Mouse (Mus musculus): ENCODE results near the gene Tgif2. TPM values are rescaled to one million over a fixed set of nuclear protein-coding genes. Genes with fewer than 3 reads are reported as not detected.
"Not testable (repeated sequence)": the region's sequence is repeated elsewhere in the genome, so short reads cannot be mapped to it uniquely, and the experiment has no call there.

Gene Tgif2
- polyA plus RNA-seq, 2 experiments from 2014 or later, result 5.2 to 8.5 TPM

GRCm38 (mm10) chr2:156844715-156845114, 4.9 kb downstream of the Tgif2 start:
- no peak for ATAC-seq

- no peak for ATAC-seq
Measured at GRCm38 (mm10) chr2:156847653-156848052, 7.8 kb downstream of the Tgif2 start.

DNA sequence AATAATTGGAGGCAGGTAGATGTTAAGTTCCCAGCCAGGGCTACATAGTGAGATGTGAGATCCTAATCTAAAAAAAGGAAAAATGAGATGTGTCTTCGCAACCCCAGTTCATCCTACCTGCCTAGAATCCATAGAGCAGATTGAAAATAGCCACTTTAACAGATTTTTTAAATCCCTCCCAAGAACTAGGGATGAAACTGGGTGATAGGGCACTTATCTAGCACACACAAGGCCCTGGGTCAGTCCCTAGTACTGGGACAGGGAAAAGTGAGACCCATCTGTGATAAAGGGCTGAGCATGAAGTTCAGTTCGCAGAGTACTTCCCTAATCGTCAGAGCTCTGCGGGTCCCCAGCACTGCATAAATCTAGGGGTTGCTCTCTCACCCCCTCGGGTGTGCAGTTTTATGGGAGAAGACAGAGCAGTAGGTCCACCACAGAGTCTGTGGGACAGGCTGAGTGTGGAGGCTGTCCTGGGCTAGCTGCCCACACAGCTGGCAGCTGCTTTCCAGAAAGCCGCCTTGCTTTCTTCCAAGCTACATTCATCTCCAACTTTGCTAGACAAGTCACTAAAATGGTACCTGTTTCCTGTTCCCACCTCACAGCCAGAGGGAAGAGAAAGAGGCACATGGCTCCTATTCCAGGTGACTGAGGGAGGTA, 8.8 kb downstream of the Tgif2 start:
- no peak for ATAC-seq

GRCm38 (mm10) chr2:156850505-156850904, 10.7 kb downstream of the Tgif2 start:
- no peak for ATAC-seq

- not testable (repeated sequence) for ATAC-seq
Measured at GRCm38 (mm10) chr2:156853584-156853983, 13.8 kb downstream of the Tgif2 start.

DNA sequence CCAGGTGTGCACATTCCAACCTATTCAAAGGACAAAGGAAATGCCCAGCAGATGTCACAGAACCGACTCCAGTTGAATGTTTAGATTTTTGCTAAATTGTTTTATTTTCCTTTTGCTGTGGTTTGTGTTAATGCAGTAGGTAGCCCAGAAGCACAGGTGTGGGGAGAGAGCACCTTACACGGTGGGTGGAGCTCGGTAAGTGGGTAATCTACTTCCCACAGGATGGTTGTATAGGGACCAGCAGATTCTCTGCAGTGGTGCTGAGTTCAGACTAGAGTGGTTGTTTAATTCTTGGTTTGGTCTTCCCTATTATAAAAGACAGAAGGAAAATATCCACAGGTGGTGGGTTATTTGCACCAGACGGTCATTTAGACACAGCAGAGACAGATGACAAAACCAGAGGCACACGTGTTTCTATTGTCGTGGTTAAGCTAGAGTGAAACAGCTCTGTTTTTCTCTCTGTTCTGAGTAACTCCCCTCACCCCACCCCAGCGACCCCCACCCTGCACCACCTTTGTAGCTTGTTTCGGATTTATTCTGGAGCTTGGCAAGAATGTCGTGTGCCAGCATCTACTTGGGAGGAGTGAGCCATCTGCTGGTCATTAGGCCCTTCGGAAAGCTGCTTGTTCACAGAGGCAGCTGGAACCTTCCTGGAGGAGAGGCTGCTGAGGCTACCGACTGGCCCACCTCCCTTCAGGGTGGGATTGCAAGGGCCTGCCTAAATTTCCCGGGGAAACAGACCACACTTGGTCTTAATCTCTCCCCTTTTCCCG, 14.4 kb downstream of the Tgif2 start:
- ATAC-seq, result not testable (repeated sequence)

- ATAC-seq, result no peak
Measured at GRCm38 (mm10) chr2:156856311-156856710, 16.5 kb downstream of the Tgif2 start.

DNA sequence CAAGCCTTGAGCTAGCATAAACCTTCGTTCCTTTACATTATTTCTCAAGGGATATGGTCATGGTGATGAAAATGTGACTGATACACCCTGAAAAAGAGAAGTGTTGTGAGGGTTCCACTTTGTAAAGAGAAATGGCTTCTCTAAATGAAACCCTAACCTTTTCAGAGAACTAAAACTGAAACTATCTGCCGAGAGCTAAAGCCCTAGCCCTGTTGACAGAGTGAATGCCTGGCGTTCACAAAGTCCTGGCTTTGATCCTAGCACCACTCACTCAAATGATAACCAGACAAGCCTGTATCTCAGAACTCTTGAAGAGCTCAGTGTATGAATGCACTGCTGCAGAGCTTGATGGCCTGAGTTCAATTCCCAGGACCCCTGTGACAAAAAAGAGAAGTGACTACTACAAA, 17.6 kb downstream of the Tgif2 start:
- peak; percentile 47 for ATAC-seq

DNA sequence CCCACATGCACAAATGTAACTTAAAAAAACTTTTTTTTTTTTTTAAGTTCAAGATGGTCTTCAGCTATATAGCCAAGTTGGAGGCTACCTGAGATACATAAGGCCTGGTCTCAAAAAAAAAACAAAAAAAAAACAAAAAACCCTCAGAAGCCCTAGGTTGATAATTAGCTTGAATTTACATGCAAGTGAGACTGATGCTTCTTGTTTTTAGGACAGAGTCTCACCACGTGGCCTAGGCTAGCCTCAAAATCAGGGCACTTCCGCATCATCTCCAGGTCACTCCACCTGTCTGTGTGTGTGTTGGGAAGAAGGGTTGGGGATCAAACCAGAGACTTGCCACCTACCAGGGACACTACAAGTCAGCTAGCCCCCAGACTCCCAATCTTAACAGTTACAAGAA, 18.0 kb downstream of the Tgif2 start, which contains the start of gene 4930518I15Rik:
Gene 4930518I15Rik (minus strand): TSS at position 112 of the 400 bp plus-strand sequence.
- no peak for ATAC-seq

GRCm38 (mm10) chr2:156858671-156859070, 18.9 kb downstream of the Tgif2 start:
- ATAC-seq, result no peak

DNA sequence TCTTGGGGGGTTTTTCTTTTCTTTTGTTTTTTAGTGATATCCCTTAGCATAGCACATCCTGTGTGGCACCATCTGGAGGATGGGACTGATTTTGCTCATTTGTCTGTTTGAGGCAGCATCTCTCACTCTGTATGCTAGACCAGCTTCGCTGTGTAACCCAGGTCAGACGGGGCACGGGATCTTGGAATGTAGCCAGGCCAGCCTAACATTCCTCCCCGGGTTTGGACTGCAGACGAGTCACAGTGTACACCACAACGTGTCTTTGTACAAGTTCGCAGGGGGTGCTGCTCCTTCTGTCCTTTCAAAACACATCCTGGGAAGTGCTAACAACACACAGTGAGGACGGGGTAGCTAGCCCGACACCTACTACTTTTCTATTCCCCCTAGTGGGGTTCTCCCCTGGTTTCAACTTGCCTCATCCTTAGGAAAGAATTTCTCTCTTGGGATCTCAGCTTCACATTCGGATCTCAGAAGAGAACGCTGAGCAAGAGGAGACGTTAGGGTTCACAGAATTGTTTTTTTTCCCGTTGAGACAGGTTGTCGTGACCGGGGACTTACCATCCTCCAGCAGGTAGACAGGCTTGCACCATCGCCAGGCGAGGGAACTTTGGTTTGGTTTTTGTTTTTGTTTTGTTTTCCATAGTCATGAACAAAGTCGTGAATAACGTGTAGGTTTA, 22.4 kb downstream of the Tgif2 start:
- peak; percentile 7 for ATAC-seq

DNA sequence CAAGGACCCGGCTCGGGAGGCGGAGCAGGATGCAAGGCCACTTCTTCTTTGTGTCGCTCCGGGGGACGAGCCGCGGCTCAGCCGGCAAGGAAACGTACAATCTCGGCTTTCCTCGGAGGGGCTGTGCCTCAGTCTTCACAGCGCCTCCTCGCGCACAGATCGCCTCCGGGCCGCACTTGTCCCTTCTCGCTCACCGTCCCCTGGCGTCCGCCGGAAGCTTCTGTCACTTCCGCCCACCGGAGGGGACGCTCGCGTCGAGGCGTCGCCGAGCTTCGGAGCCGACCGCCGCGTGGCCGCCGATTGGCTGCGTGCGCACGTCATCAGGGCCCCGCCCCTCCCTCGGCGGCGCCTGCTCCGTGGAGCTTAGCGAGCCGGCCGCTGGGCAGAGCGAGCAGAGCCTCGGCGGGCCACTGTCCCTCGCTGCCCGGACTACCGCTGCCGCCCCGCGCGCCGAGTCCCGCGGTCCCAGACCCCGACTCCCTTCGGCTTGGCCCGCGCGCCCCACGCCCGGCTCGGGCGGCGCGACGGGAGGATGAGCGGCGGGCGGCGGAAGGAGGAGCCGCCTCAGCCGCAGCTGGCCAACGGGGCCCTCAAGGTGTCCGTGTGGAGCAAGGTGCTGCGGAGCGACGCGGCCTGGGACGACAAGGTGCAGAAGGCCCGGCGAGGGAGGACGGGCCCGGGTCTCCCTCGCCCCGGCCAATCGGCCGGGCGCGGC, 23.1 kb downstream of the Tgif2 start, which contains the start of gene Rab5if:
Gene Rab5if (plus strand): TSS at position 357 of the 715 bp plus-strand sequence.
- ATAC-seq, result peak; percentile 79

GRCm38 (mm10) chr2:156863487-156864160, 23.8 kb downstream of the Tgif2 start:
- ATAC-seq, result peak; percentile 38

GRCm38 (mm10) chr2:156864481-156864880, 24.7 kb downstream of the Tgif2 start:
- no peak for ATAC-seq

DNA sequence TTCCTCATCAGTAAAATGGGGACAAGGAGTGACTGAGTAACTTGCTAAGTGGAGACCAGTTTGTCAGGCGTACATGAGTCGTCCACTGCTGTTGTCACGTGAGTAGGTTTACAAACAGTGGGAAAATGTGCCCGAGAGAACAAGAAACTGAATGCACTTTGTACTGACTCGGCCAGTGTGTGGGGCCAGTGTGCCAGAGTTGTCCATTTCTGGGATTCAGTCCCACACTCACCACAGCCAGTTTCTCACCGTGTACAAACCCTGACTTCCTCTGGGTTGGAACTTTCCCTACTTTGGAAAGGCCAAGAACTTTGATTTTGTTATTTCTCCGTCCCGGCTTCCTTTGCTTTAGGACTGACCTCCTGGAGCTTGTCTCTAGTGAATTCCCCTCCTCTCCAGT, 29.2 kb downstream of the Tgif2 start:
- ATAC-seq, result no peak

DNA sequence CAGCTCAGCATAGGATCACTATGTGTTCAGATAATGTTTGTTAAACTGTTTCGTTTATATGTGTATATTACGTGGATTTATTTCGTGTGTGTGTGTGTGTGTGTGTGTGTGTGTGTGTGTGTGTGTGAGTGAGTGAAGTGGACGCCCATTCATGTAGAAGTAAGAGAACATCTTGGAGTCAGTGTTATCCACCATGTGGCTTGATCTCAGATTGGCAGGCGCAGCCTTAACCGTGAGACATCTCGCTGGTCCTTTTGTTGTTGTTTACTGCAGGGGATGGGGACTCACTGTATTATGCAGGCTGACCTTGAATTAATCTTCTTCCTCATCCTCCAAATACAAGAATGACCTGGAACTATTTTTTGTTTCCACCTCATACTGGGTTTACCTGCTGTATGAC, 29.7 kb downstream of the Tgif2 start:
- ATAC-seq, result no peak

GRCm38 (mm10) chr2:156870519-156870918, 30.7 kb downstream of the Tgif2 start:
- ATAC-seq, result no peak

DNA sequence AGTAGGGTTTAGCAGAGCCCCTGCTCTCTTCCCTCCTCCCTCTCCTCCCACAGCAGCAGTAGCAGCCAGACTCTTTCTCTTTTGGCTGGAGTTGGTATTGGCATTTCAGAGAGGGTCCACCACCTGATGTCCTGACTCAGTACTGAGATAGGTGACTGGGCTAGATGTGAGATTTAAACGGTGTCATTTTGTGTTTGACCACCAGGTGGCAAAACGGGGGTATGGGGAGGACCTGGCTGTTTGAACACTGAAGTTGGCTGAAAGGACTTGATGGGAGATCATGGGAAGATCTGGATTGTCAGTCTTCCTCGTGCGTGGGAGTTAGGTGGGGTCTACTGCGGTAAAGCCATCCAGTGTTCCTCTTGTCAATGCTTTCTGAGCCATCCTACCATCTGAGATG, 33.8 kb downstream of the Tgif2 start:
- peak; percentile 40 for ATAC-seq

GRCm38 (mm10) chr2:156874047-156874759, 34.4 kb downstream of the Tgif2 start:
- no peak for ATAC-seq

DNA sequence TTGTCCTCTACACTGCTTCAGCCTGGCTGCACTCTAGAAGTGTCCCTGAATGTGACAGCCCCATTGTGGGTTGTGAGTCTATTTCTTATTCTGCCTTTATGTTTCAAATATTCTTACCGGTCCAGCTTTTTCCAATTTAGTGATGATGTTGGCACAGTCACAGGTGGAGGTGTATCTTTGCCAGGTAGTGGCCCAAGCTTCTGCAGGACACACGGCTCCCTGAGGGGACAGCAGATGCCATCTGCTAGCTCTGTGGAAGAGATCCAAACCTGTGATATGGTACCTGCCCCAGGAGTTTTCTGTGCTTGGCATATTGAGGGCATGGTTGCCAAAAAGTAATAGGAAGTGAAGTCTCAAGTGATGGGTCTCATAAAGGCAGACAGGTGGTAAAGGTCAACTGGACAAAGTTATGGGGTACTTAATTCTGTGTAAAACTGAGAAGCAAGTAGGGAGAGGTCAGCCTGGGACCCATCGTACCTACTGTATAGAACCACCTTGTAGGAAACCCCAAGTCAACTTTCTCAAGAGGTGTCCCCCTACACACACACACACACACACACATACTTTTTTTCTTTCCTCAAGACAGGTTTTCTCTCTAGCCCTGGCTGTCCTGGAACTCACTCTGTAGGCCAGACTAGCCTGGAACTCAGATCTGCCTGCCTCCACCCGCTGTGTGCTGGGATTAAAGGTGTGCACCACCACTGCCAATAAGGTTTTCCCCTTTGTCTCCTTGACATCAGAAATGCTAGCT, 35.1 kb downstream of the Tgif2 start:
- no peak for ATAC-seq

GRCm38 (mm10) chr2:156877726-156878125, 37.9 kb downstream of the Tgif2 start:
- peak; percentile 88 for ATAC-seq

All from activated CD4-positive, CD25-positive, alpha-beta regulatory T cell, adult 4 months (primary cell).